Mouse (Mus musculus) liver, embryonic 14.5 days (tissue): ENCODE results near the gene Slc5a10.

Experiments
- CTCF ChIP-seq: IDR thresholded peaks from 2 replicates; pipeline ENCODE4 v1.5.1; 2016; ENCODE audit warnings: antibody characterized with exemption, low read depth, control low read depth
- EP300 ChIP-seq: IDR thresholded peaks from 2 replicates; pipeline ENCODE4 v1.6.1; 2016; ENCODE audit warnings: antibody characterized with exemption, low read depth

GRCm38 (mm10) chr11:61625136-61625535 lies 95.5 kb downstream of the Slc5a10 start:
- TF ChIP-seq EP300 (no peak), CTCF (no peak)
